Mouse (Mus musculus): Measurements from ENCODE around the gene Rrp1b. TPM values are rescaled to one million over a fixed set of nuclear protein-coding genes. Genes with fewer than 3 reads are reported as not detected.
"Not testable (repeated sequence)": the region's sequence is repeated elsewhere in the genome, so short reads cannot be mapped to it uniquely, and the experiment has no call there.

Rrp1b gene
- total and polyA plus RNA-seq, 2 experiments from 2014 or later = 14.8 to 59.7 TPM

- Histone ChIP-seq H3K27ac (ENCODE audit: low read depth) (no peak overlapping the region), H3K27me3 (ENCODE audit: control insufficient read depth, insufficient read depth, low read length) (no peaks in the 10 kb centered on the region), H3K4me3 (ENCODE audit: low read depth, low read length) (no peak overlapping the region), H3K9ac (replicated peaks; ENCODE audit: low read depth, low read length) (no peak overlapping the region), H3K36me3 (replicated peaks; ENCODE audit: control insufficient read depth, insufficient read depth, low read length) (no peaks in the 10 kb centered on the region), H3K4me2 (ENCODE audit: low read depth, low read length) (no peak overlapping the region), H3K4me1 (ENCODE audit: control insufficient read depth, insufficient read depth) (no peaks in the 10 kb centered on the region), H3K9me3 (replicated peaks; ENCODE audit: control insufficient read depth, low read length) (0 out of 2 replicates have a peak, but pooled peaks cover 4% of the 10 kb centered on the region)
- DNase-seq (ENCODE audit: low spot score) (no peak), ATAC-seq (ENCODE audit: insufficient read depth, low read depth) (no peak)
- 82% methylated on average over 5 of the region's 5 CpGs for WGBS
- TF ChIP-seq CTCF (IDR thresholded peaks at IDR 0.05; ENCODE audit: low read depth) (no peak), EP300 (IDR thresholded peaks at IDR 0.05; ENCODE audit: low read depth) (no peak)
Observed at GRCm38 (mm10) chr17:32092895-32093294, 57.0 kb downstream of the Rrp1b start.

- no peak overlapping the region for H3K9ac ChIP-seq (replicated peaks; ENCODE audit: low read depth, low read length)
- DNase-seq (ENCODE audit: low spot score) = no peak
- no peak for ATAC-seq (ENCODE audit: insufficient read depth, low read depth)
- 40% methylated on average over 1 of the region's 1 CpGs for WGBS
- H3K4me3 ChIP-seq (ENCODE audit: low read depth, low read length) = no peak overlapping the region
- H3K36me3 ChIP-seq (replicated peaks; ENCODE audit: control insufficient read depth, insufficient read depth, low read length) = no peaks in the 10 kb centered on the region
- H3K9me3 ChIP-seq (replicated peaks; ENCODE audit: control insufficient read depth, low read length) = 0 out of 2 replicates have a peak, but pooled peaks cover 4% of the 10 kb centered on the region
- H3K4me1 ChIP-seq (ENCODE audit: control insufficient read depth, insufficient read depth) = peaks cover 9% of the 10 kb centered on the region
- no peak overlapping the region for H3K27ac ChIP-seq (ENCODE audit: low read depth)
- no peak for TF ChIP-seq CTCF (IDR thresholded peaks at IDR 0.05; ENCODE audit: low read depth)
- TF ChIP-seq EP300 (IDR thresholded peaks at IDR 0.05; ENCODE audit: low read depth) = no peak
- no peak overlapping the region for H3K4me2 ChIP-seq (ENCODE audit: low read depth, low read length)
- H3K27me3 ChIP-seq (ENCODE audit: control insufficient read depth, insufficient read depth, low read length) = peaks cover 10% of the 10 kb centered on the region
Observed at GRCm38 (mm10) chr17:32097676-32098075, 61.8 kb downstream of the Rrp1b start.

- not testable (repeated sequence) for H3K36me3 ChIP-seq (replicated peaks; ENCODE audit: control insufficient read depth, insufficient read depth, low read length); H3K4me1 ChIP-seq (ENCODE audit: control insufficient read depth, insufficient read depth); H3K4me2 ChIP-seq (ENCODE audit: low read depth, low read length); H3K9ac ChIP-seq (replicated peaks; ENCODE audit: low read depth, low read length); H3K27ac ChIP-seq (ENCODE audit: low read depth); H3K4me3 ChIP-seq (ENCODE audit: low read depth, low read length); DNase-seq (ENCODE audit: low spot score); ATAC-seq (ENCODE audit: insufficient read depth, low read depth); H3K9me3 ChIP-seq (replicated peaks; ENCODE audit: control insufficient read depth, low read length)
- 88% methylated on average over 5 of the region's 6 CpGs for WGBS
- peaks cover 10% of the 10 kb centered on the region for H3K27me3 ChIP-seq (ENCODE audit: control insufficient read depth, insufficient read depth, low read length)
Observed at GRCm38 (mm10) chr17:32098905-32099304, 63.0 kb downstream of the Rrp1b start.

- ATAC-seq (ENCODE audit: insufficient read depth, low read depth) (no peak), DNase-seq (ENCODE audit: low spot score) (no peak)
- Histone ChIP-seq H3K4me1 (ENCODE audit: control insufficient read depth, insufficient read depth) (peaks cover 9% of the 10 kb centered on the region), H3K4me3 (ENCODE audit: low read depth, low read length) (peak overlapping the region; percentile 50), H3K4me2 (ENCODE audit: low read depth, low read length) (peak overlapping the region; percentile 83), H3K36me3 (replicated peaks; ENCODE audit: control insufficient read depth, insufficient read depth, low read length) (no peaks in the 10 kb centered on the region), H3K9me3 (replicated peaks; ENCODE audit: control insufficient read depth, low read length) (no peaks in the 10 kb centered on the region), H3K27ac (ENCODE audit: low read depth) (no peak overlapping the region), H3K9ac (replicated peaks; ENCODE audit: low read depth, low read length) (peak overlapping the region; percentile 42; the same call in 1 of the 2 replicates), H3K27me3 (ENCODE audit: control insufficient read depth, insufficient read depth, low read length) (peaks cover 10% of the 10 kb centered on the region)
- TF ChIP-seq CTCF (IDR thresholded peaks at IDR 0.05; ENCODE audit: low read depth) (no peak), EP300 (IDR thresholded peaks at IDR 0.05; ENCODE audit: low read depth) (no peak)
- WGBS = 29% methylated on average over 8 of the region's 8 CpGs
Observed at GRCm38 (mm10) chr17:32099574-32099942, 63.7 kb downstream of the Rrp1b start.

- Histone ChIP-seq H3K4me1 (ENCODE audit: control insufficient read depth, insufficient read depth) (peaks cover 9% of the 10 kb centered on the region), H3K9ac (replicated peaks; ENCODE audit: low read depth, low read length) (peak overlapping the region; percentile 42; the same call in 1 of the 2 replicates), H3K27ac (ENCODE audit: low read depth) (no peak overlapping the region), H3K9me3 (replicated peaks; ENCODE audit: control insufficient read depth, low read length) (no peaks in the 10 kb centered on the region), H3K4me3 (ENCODE audit: low read depth, low read length) (peak overlapping the region; percentile 50), H3K27me3 (ENCODE audit: control insufficient read depth, insufficient read depth, low read length) (peaks cover 10% of the 10 kb centered on the region), H3K36me3 (replicated peaks; ENCODE audit: control insufficient read depth, insufficient read depth, low read length) (no peaks in the 10 kb centered on the region), H3K4me2 (ENCODE audit: low read depth, low read length) (peak overlapping the region; percentile 83)
- DNase-seq (ENCODE audit: low spot score) (no peak), ATAC-seq (ENCODE audit: insufficient read depth, low read depth) (peak; percentile 79)
- no peak for TF ChIP-seq EP300 (IDR thresholded peaks at IDR 0.05; ENCODE audit: low read depth)
- TF ChIP-seq CTCF (IDR thresholded peaks at IDR 0.05; ENCODE audit: low read depth) = no peak
- 0% methylated on average over 40 of the region's 44 CpGs for WGBS
Observed at GRCm38 (mm10) chr17:32099943-32100586, 64.2 kb downstream of the Rrp1b start.

- H3K4me2 ChIP-seq (ENCODE audit: low read depth, low read length) = no peak overlapping the region
- H3K27ac ChIP-seq (ENCODE audit: low read depth) = no peak overlapping the region
- no peak for ATAC-seq (ENCODE audit: insufficient read depth, low read depth)
- H3K9me3 ChIP-seq (replicated peaks; ENCODE audit: control insufficient read depth, low read length) = no peaks in the 10 kb centered on the region
- no peaks in the 10 kb centered on the region for H3K36me3 ChIP-seq (replicated peaks; ENCODE audit: control insufficient read depth, insufficient read depth, low read length)
- no peak overlapping the region for H3K9ac ChIP-seq (replicated peaks; ENCODE audit: low read depth, low read length)
- DNase-seq (ENCODE audit: low spot score) = no peak
- peaks cover 10% of the 10 kb centered on the region for H3K27me3 ChIP-seq (ENCODE audit: control insufficient read depth, insufficient read depth, low read length)
- no peak overlapping the region for H3K4me3 ChIP-seq (ENCODE audit: low read depth, low read length)
- peaks cover 9% of the 10 kb centered on the region for H3K4me1 ChIP-seq (ENCODE audit: control insufficient read depth, insufficient read depth)
- no peak; the same call in 1 of the 2 replicates for TF ChIP-seq CTCF (IDR thresholded peaks at IDR 0.05; ENCODE audit: low read depth)
- no peak for TF ChIP-seq EP300 (IDR thresholded peaks at IDR 0.05; ENCODE audit: low read depth)
- 18% methylated on average over 4 of the region's 4 CpGs for WGBS
Observed at GRCm38 (mm10) chr17:32103054-32103453, 67.2 kb downstream of the Rrp1b start.

Measured in heart, postnatal 0 days (tissue).